Comparison of ENCODE assay signal across 17 mouse cellular contexts in genomic region chr11:60229821-60230220, GRCm38 (mm10). TPM values are rescaled to one million over a fixed set of nuclear protein-coding genes. Genes with fewer than 3 reads are reported as not detected.
DNase-seq lines count a peak whose midpoint lies in the region; ATAC-seq lines count a peak whose summit lies in the region.
"Had no signal": no experiment of that assay in that cellular context is flagged by ENCODE, and none has a peak within 500 bp of the region (broad histone marks: within the 10 kb centered on the region; RNA-seq: fewer than 3 reads in every experiment).

No protein-coding gene starts in this region.

- H3K36me3 ChIP-seq in embryonic facial prominence, embryonic 10.5 days (replicated peaks): peaks cover 4% of the 10 kb centered on the region; the same call in 1 of the 2 replicates
- 0 out of 2 replicates have a peak, but pooled peaks cover 3% of the 10 kb centered on the region for H3K36me3 ChIP-seq in intestine, embryonic 15.5 days
- no peaks in the 10 kb centered on the region for H3K36me3 ChIP-seq in lung, embryonic 16.5 days (ENCODE audit: control insufficient read depth, insufficient read depth, low read length)

- peak overlapping the region; percentile 12; the same call in 1 of the 2 replicates for H3K4me2 ChIP-seq in intestine, embryonic 15.5 days (replicated peaks)
- peak overlapping the region; percentile 21; the same call in 1 of the 2 replicates for H3K4me2 ChIP-seq in lung, embryonic 16.5 days (ENCODE audit: low read depth, low read length)
- H3K4me2 ChIP-seq: heart, embryonic 13.5 days; hindbrain, embryonic 14.5 days had no signal

- H3K9me3 ChIP-seq in embryonic facial prominence, embryonic 10.5 days: no peaks in the 10 kb centered on the region
- H3K9me3 ChIP-seq in intestine, embryonic 15.5 days: no peaks in the 10 kb centered on the region
- H3K9me3 ChIP-seq in lung, embryonic 16.5 days (ENCODE audit: control insufficient read depth, low read length): no peaks in the 10 kb centered on the region
- H3K9me3 ChIP-seq: heart, embryonic 13.5 days had no signal

- no peak overlapping the region for H3K4me3 ChIP-seq in embryonic facial prominence, embryonic 10.5 days
- H3K4me3 ChIP-seq in intestine, embryonic 15.5 days (replicated peaks): no peak overlapping the region
- H3K4me3 ChIP-seq in lung, embryonic 16.5 days (ENCODE audit: low read length): no peak overlapping the region
- H3K4me3 ChIP-seq: heart, embryonic 13.5 days had no signal

- intact Hi-C loops in gastrocnemius, postnatal 36 days (cut with DNase I): no loop called here

- peak; percentile 39 for DNase-seq in embryonic facial prominence, embryonic 10.5 days (ENCODE audit: low spot score)
- peak; percentile 68 to 91 for DNase-seq in kidney, postnatal 25 days
- no peak for DNase-seq in retina, embryonic 14.5 days (ENCODE audit: low spot score)
- DNase-seq in cerebellum, adult 11 months: no peak
- no peak for DNase-seq in gastrocnemius, postnatal 36 days
- DNase-seq: adrenal gland, adult 8-10 months; embryo, embryonic 11 days; layer of hippocampus, postnatal 36 days; right cerebral cortex, postnatal 4 days had no signal

- no peaks in the 10 kb centered on the region for H3K27me3 ChIP-seq in embryonic facial prominence, embryonic 10.5 days (replicated peaks; ENCODE audit: low read depth, poor library complexity, severe bottlenecking)
- H3K27me3 ChIP-seq in intestine, embryonic 15.5 days (replicated peaks): no peaks in the 10 kb centered on the region
- no peaks in the 10 kb centered on the region for H3K27me3 ChIP-seq in lung, embryonic 16.5 days (ENCODE audit: control insufficient read depth, insufficient read depth, low read depth, low read length)
- H3K27me3 ChIP-seq: CH12.LX; heart, embryonic 13.5 days; Patski had no signal

- peaks cover 55% of the 10 kb centered on the region for H3K4me1 ChIP-seq in embryonic facial prominence, embryonic 10.5 days
- peaks cover 13% of the 10 kb centered on the region; the same call in 1 of the 2 replicates for H3K4me1 ChIP-seq in intestine, embryonic 15.5 days (replicated peaks)
- peaks cover 33% of the 10 kb centered on the region for H3K4me1 ChIP-seq in lung, embryonic 16.5 days (replicated peaks; ENCODE audit: control insufficient read depth, insufficient read depth, low read length)

- WGBS in embryonic facial prominence, embryonic 10.5 days: 66% methylated on average over 13 of the region's 13 CpGs
- 45% methylated on average over 13 of the region's 13 CpGs for WGBS in intestine, embryonic 15.5 days
- WGBS in lung, embryonic 16.5 days: 52% methylated on average over 13 of the region's 13 CpGs

- no peak overlapping the region for H3K9ac ChIP-seq in intestine, embryonic 15.5 days
- peak overlapping the region; percentile 7; the same call in 1 of the 2 replicates for H3K9ac ChIP-seq in lung, embryonic 16.5 days (ENCODE audit: low read length)
- H3K9ac ChIP-seq: hindbrain, embryonic 14.5 days; liver, embryonic 14.5 days had no signal

- ATAC-seq in intestine, embryonic 15.5 days: peak; percentile 86
- ATAC-seq in lung, embryonic 16.5 days (ENCODE audit: low read depth): peak; percentile 59
- no peak for ATAC-seq in cerebellum, adult (ENCODE audit: insufficient number of reproducible peaks, low FRiP score, low TSS enrichment)
- ATAC-seq: Patski had no signal

- peak overlapping the region; percentile 46; the same call in 1 of the 2 replicates for H3K27ac ChIP-seq in embryonic facial prominence, embryonic 10.5 days (replicated peaks)
- H3K27ac ChIP-seq in intestine, embryonic 15.5 days: peak overlapping the region; percentile 68
- peak overlapping the region; percentile 54; the same call in 1 of the 2 replicates for H3K27ac ChIP-seq in lung, embryonic 16.5 days (ENCODE audit: low read length)
- H3K27ac ChIP-seq: hindbrain, embryonic 14.5 days; liver, embryonic 14.5 days had no signal

RNA-seq across cellular contexts. Expression of gene Srebf1, which starts 7.4 kb away (rescaled TPM):
- polyA plus RNA-seq in embryonic facial prominence, embryonic 10.5 days (2016; fragmentation: Nextera tagmentation; extraction: Ambion mirVana): 50.9 and 52.1 TPM in 2 replicates
- polyA plus RNA-seq in intestine, embryonic 15.5 days (2015; fragmentation: Nextera tagmentation; extraction: Ambion mirVana): 89.5 and 108 TPM in 2 replicates
- 65.9 and 74.3 TPM in 2 replicates for polyA plus RNA-seq in lung, embryonic 16.5 days (2015; fragmentation: Nextera tagmentation; extraction: Ambion mirVana)
- total RNA-seq in gastrocnemius, postnatal 36 days (2021): 10 to 100 TPM; 18.4 to 21.0 TPM

Comparison
In these comparisons a context has a peak if more than half of its experiments do, and no peak if none do; other contexts are left out.
1. DNase-seq: peak in embryonic facial prominence, embryonic 10.5 days (single experiment) and kidney, postnatal 25 days (2 of 2); none in retina, embryonic 14.5 days (single experiment), cerebellum, adult 11 months (single experiment) and gastrocnemius, postnatal 36 days (0 of 2).
2. Peak in every context shown above with its lines, with median percentiles within 50 percentile points of each other: H3K27ac ChIP-seq.